Mouse (Mus musculus) brown adipose tissue, adult 24 weeks (tissue): ENCODE measurements around the gene Shc3. TPM values are rescaled to one million over a fixed set of nuclear protein-coding genes. Genes with fewer than 3 reads are reported as not detected.

ENCODE experiments used
- H3K27ac ChIP-seq: fragments of 200-500 bp; replicated peaks from 2 replicates; pipeline ENCODE4 v1.5.1; 2012; ENCODE audit warnings: low read depth, mild to moderate bottlenecking, low read length
- H3K4me1 ChIP-seq: fragments of 200-500 bp; 2 replicates; pipeline ENCODE4 v1.6.1; 2012; ENCODE audit warnings: low read length, mixed read lengths; ENCODE audit not compliant: control insufficient read depth, insufficient read depth, insufficient read length
- H3K4me3 ChIP-seq: fragments of 200-500 bp; 2 replicates; pipeline ENCODE4 v1.5.1; 2012; ENCODE audit warnings: low read depth, mild to moderate bottlenecking, low read length, moderate library complexity; ENCODE audit not compliant: insufficient read depth
- polyA plus RNA-seq: library from polyadenylated mRNA; stranded (reverse); fragments of >200 nt; gene quantifications from 2 replicates; pipeline ENCODE4 v1.2.4, GENCODE M21; 2012; ENCODE audit not compliant: missing spikeins, insufficient read depth, insufficient read length

The Shc3 gene
- polyA plus RNA-seq, 1 experiment, result not detected

GRCm38 (mm10) chr13:51480341-51481011, 88.7 kb downstream of the Shc3 start:
- no peaks in the 10 kb centered on the region for H3K4me1 ChIP-seq
- H3K27ac ChIP-seq, result no peak overlapping the region
- H3K4me3 ChIP-seq, result no peak overlapping the region

DNA sequence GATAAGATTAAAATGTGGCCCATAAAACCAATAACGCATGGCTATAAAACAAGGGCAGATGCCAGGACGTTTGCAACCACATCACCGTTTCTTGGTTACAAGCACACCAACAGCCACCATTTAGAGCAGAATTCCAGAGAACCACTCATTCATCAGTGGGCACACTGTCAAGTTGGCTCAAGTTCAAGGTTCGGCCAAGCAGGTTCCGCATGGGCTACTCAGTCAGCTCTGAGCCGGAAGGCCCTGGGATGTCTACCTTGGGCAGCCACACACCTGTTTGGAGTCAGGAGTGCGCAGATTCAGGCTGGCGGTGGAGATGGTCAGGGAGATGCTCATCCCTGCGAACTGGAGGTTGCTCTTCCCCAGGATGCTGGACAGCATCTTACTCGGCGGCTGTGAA, 89.4 kb downstream of the Shc3 start:
- no peak overlapping the region for H3K27ac ChIP-seq
- H3K4me3 ChIP-seq, result no peak overlapping the region
- no peaks in the 10 kb centered on the region for H3K4me1 ChIP-seq

- Histone ChIP-seq H3K27ac (no peak overlapping the region), H3K4me3 (no peak overlapping the region), H3K4me1 (no peaks in the 10 kb centered on the region)
These were observed 92.2 kb downstream of the Shc3 start for GRCm38 (mm10) chr13:51476991-51477390.

DNA sequence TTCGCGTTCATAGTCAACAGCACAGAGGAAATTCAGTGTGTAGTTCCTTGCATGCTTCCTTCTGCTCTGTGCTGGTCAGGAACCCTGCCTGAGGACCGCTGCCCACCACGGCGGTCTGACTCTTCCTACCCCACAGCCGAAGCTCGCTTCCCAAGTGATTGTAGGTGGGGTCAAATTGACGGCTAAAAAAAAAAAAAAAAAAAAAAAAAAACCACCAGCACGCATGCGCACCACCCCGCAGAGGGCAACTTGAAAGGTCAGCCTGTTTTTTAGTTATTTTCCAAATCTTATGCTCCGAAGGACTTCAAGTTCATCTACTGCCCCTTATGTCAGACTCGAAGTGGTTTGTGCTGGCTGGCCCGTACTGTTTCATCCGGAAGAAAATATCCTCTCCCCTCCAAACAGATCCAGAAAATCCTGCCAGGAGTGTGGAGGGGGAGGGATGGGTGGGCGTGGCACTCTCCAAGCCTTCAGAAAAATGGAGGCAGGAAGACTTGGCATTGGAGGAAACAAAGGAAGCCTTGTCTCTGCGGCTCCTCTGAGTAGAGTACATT, 100.4 kb downstream of the Shc3 start:
- H3K4me1 ChIP-seq, result no peaks in the 10 kb centered on the region
- no peak overlapping the region for H3K27ac ChIP-seq
- H3K4me3 ChIP-seq, result no peak overlapping the region

DNA sequence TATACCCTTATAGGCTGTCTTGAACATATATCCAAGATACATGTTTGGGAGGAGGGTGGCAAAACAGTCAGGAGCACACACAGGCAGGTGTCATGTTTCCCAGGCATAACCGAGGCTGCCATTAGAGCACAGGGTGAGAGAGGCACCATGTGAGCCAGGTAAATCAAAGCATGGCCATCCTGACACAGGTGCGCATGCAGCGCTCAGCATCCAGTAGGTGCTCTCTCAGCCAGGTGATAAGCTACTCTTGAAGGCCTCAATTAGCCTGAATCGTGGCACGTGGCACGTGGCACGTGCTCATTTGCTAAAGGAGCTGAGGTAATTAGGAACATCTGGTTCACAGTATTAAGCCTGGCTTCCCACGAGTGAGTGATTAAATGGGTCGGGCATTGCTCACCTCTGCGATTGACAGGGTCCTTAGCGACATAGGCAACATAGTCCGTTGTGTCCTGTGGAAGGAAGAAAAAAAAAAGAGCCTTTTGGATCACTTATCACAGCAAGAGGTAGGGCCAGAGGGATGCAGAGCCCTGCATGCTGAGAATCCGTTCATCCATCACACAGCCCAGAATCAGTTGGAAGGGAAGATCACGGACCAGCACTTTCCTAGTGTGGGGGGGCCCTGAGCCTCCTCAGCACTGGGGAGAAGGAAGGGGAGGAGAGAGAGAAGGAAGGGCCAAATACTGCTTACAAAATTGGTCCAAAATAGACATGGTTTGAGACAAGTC, 102.9 kb downstream of the Shc3 start:
- no peak overlapping the region for H3K4me3 ChIP-seq
- no peaks in the 10 kb centered on the region for H3K4me1 ChIP-seq
- no peak overlapping the region for H3K27ac ChIP-seq

- H3K4me1 ChIP-seq, result no peaks in the 10 kb centered on the region
- no peak overlapping the region for H3K4me3 ChIP-seq
- H3K27ac ChIP-seq, result no peak overlapping the region
These were observed 104.9 kb downstream of the Shc3 start for GRCm38 (mm10) chr13:51464294-51464693.

DNA sequence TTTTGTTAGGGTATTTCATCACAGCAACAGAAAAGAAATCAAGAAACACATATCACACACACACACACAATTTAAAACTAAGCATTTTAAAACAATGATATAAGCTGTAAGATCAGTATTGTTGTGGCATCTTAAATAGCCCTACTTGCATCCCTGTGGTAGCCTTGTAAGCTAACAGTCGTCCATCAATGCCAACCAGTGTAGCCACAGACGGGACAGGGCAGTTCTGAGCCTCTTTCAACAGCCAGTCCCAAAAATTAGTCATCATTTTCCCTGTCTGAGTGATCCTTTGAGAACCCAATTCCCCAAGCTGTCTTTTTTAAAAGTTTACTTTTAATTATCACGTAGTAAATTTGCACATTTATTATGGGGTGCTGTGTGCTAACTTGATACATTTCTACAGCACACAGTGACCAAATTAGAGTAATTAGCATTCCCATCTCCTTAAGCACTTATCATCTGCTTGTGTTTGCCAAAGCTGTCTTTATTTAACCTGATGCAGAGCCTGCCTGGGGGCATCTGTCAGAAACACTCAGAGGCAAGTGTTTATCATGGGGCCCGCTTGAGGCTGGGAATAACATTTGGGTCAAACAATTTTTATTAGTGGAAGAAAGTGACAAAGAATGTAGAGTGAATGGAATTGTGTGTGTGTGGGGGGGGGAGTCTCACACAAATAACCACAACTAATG, 112.9 kb downstream of the Shc3 start:
- H3K4me3 ChIP-seq, result no peak overlapping the region

GRCm38 (mm10) chr13:51446550-51446949, 122.7 kb downstream of the Shc3 start:
- Histone ChIP-seq H3K27ac (no peak overlapping the region), H3K4me1 (no peaks in the 10 kb centered on the region), H3K4me3 (no peak overlapping the region)

More for the DNA sequence above, 112.9 kb downstream of the Shc3 start:
- Histone ChIP-seq H3K27ac (no peak overlapping the region), H3K4me1 (no peaks in the 10 kb centered on the region)

- Histone ChIP-seq H3K4me1 (no peaks in the 10 kb centered on the region), H3K27ac (no peak overlapping the region), H3K4me3 (no peak overlapping the region)
These were observed 126.3 kb downstream of the Shc3 start for GRCm38 (mm10) chr13:51442922-51443321.

DNA sequence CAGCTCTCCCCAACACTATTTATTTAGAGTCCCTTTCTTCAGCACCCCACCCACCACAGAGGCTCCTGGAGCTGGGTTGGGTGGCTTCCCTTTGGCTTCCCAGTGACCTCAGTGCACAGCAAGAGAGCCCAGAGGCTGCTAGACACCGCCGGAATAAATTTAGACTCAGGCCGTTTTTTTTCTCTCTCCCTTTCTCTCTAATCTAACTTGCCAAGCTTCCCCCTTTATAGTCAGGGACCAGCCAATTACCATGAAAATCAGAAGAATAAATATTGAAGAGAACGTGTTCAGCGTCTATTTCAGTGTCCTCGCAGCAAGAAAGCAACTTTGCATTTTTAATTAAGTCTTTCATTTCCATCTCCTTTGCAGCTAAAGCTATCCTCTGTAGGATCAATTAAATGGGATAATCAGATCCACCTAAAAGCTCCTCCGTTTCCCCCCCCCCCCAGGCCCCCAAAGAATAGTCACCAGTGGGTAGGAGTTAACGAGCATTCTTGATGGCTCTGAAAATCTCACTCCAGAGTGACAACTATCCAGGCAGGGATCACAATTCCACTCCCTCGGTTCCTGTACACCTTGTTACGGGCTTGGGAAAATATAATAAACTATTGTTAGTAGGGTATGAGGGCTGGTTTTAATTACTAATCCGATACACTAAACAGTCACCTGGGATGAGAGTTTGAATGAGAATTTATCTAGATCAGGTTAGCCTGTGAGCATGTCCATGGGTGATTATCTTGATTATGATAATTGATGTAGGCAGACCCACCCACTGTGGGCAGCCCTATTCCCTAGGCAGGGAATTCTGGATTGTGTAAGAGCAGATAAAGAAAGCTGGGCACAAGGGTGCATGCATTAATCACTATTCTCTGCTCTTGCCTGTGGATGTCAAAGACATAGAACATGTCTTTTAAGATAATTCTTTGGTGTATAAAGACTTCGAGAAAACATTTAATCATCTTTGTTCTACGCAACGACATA, 131.8 kb downstream of the Shc3 start:
- Histone ChIP-seq H3K4me1 (no peaks in the 10 kb centered on the region), H3K27ac (no peak overlapping the region), H3K4me3 (no peak overlapping the region)

DNA sequence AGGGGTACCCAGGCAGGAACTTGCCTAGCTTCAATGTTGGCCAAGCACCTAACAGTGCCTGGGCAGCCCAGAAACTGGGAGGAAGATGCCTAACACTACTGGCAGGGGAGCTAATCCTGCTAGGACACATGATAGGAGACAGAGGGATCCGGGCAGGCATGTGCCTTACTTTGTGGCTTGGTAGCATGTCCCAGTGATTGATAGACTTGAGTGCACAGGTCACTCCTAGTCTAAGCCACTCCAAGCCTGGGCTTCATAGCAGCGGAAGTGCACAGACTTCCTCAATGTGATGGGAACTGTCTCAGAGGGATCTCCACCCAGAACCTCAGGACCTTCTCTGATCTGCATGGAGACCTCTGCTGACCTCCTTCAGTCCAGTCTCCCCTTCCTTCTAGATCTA, 134.1 kb downstream of the Shc3 start:
- Histone ChIP-seq H3K4me3 (no peak overlapping the region), H3K4me1 (no peaks in the 10 kb centered on the region), H3K27ac (no peak overlapping the region)

- H3K4me1 ChIP-seq, result no peaks in the 10 kb centered on the region
- H3K27ac ChIP-seq, result no peak overlapping the region
- H3K4me3 ChIP-seq, result no peak overlapping the region
These were observed 134.8 kb downstream of the Shc3 start for GRCm38 (mm10) chr13:51434460-51434859.

DNA sequence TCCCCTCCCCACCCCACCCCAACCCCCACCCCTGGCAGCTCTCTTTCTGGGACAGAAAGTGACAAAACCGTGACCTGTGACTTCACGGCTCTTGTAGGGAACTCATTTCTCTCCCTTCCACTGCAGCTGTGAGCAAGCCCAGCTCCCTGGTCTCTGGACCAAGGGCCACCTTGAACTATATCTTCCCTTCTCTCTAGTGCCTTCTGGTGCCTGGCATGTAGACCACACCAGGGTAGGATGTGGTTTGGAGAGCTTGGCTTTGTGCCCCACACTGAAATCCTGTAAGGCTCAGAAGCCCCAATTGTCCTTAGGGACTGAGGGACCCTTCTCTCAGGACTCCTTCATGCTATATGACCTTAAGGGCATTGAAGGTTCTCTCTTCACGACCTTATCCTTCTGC, 135.8 kb downstream of the Shc3 start:
- Histone ChIP-seq H3K4me3 (no peak overlapping the region), H3K27ac (no peak overlapping the region), H3K4me1 (no peaks in the 10 kb centered on the region)

- H3K4me1 ChIP-seq, result no peaks in the 10 kb centered on the region
- no peak overlapping the region for H3K27ac ChIP-seq
- no peak overlapping the region for H3K4me3 ChIP-seq
These were observed 143.4 kb downstream of the Shc3 start for GRCm38 (mm10) chr13:51425662-51426443.
